Mouse (Mus musculus) kidney, postnatal 0 days (tissue): ENCODE results near the gene Zan. TPM values are rescaled to one million over a fixed set of nuclear protein-coding genes. Genes with fewer than 3 reads are reported as not detected.
A peak's percentile ranks its signal among the peaks of the same experiment; 100 is the strongest.

Experiments
- ATAC-seq: fragments of 200-750 bp; cut with Nextera tagmentation; replicated peaks from 2 replicates; pipeline ENCODE4 v1.8.0; 2017; ENCODE audit warnings: low read depth, moderate number of reproducible peaks, moderate TSS enrichment, moderate library complexity; ENCODE audit not compliant: low FRiP score
- DNase-seq: peaks from one replicate; pipeline ENCODE4 v3.0.0-alpha.2; 2016; ENCODE audit warnings: low spot score
- H3K27ac ChIP-seq: fragments of 300-500 bp; sonication (generic); 2 replicates; pipeline ENCODE4 v1.5.1; 2014; ENCODE audit warnings: mild to moderate bottlenecking
- H3K27me3 ChIP-seq: fragments of 300-500 bp; sonication (generic); 2 replicates; pipeline ENCODE4 v1.6.1; 2014; ENCODE audit warnings: low read length, mixed read lengths; ENCODE audit not compliant: insufficient read depth
- H3K36me3 ChIP-seq: fragments of 300-500 bp; sonication (generic); 2 replicates; pipeline ENCODE4 v1.6.1; 2014; ENCODE audit warnings: low read length, mixed read lengths; ENCODE audit not compliant: insufficient read depth
- H3K4me1 ChIP-seq: fragments of 300-500 bp; sonication (generic); replicated peaks from 2 replicates; pipeline ENCODE4 v1.6.1; 2014; ENCODE audit warnings: antibody characterized with exemption, low read length, mixed read lengths; ENCODE audit not compliant: insufficient read depth
- H3K4me2 ChIP-seq: fragments of 300-500 bp; sonication (generic); 2 replicates; pipeline ENCODE4 v1.6.1; 2014; ENCODE audit warnings: mild to moderate bottlenecking, low read length, moderate library complexity, mixed read lengths
- H3K4me3 ChIP-seq: fragments of 300-500 bp; sonication (generic); replicated peaks from 2 replicates; pipeline ENCODE4 v1.5.1; 2014; ENCODE audit warnings: low read depth, low read length
- H3K9ac ChIP-seq: fragments of 300-500 bp; sonication (generic); 2 replicates; pipeline ENCODE4 v1.6.1; 2014; ENCODE audit warnings: low read depth, low read length
- H3K9me3 ChIP-seq: fragments of 300-500 bp; sonication (generic); replicated peaks from 2 replicates; pipeline ENCODE4 v1.6.1; 2016; ENCODE audit warnings: low read length, inconsistent platforms, mixed read lengths
- CTCF ChIP-seq: IDR thresholded peaks from 2 replicates; pipeline ENCODE4 v1.5.1; 2016; ENCODE audit warnings: antibody characterized with exemption, low read depth, mild to moderate bottlenecking, moderate library complexity
- WGBS: fragments of 180-500 bp; shearing (Covaris S2); extraction: QIAGEN DNeasy Blood & Tissue Kit; methylation state at CpG from one replicate; pipeline ENCODE4 v1.1.7; 2014; 5-methylcytosine and 5-hydroxymethylcytosine counted together
- polyA plus RNA-seq: library from polyadenylated mRNA; unstranded; fragments of >200 nt; fragmentation: Nextera tagmentation; extraction: Ambion mirVana; gene quantifications from 2 replicates; pipeline ENCODE4 v1.2.1, GENCODE M21; 2015

Zan gene
- polyA plus RNA-seq, 1 experiment from 2014 or later, result 0.16 TPM

GRCm38 (mm10) chr5:137502667-137503110 lies 25.8 kb upstream of the Zan start:
- Histone ChIP-seq H3K9me3 (no peaks in the 10 kb centered on the region), H3K27ac (peak overlapping the region; percentile 95), H3K36me3 (no peaks in the 10 kb centered on the region), H3K9ac (peak overlapping the region; percentile 49), H3K4me1 (peaks cover 10% of the 10 kb centered on the region; the same call in 1 of the 2 replicates), H3K27me3 (no peaks in the 10 kb centered on the region), H3K4me2 (peak overlapping the region; percentile 56), H3K4me3 (peak overlapping the region; percentile 51)
- peak; percentile 97 for DNase-seq
- TF ChIP-seq CTCF, result peak; percentile 94
- WGBS, result under 1% methylated on average over 30 of the region's 30 CpGs
- peak; percentile 88 for ATAC-seq

- 3% methylated on average over 63 of the region's 64 CpGs for WGBS
- peaks cover 10% of the 10 kb centered on the region; the same call in 1 of the 2 replicates for H3K4me1 ChIP-seq
- H3K4me3 ChIP-seq, result peak within 1 kb of the TSS; percentile 51
- peak; percentile 99 for DNase-seq
- TF ChIP-seq CTCF, result peak; percentile 85
- H3K9ac ChIP-seq, result peak within 1 kb of the TSS; percentile 76
- H3K27ac ChIP-seq, result peak within 1 kb of the TSS; percentile 95
- H3K27me3 ChIP-seq, result no peaks in the 10 kb centered on the region
- no peaks in the 10 kb centered on the region for H3K36me3 ChIP-seq
- H3K4me2 ChIP-seq, result peak within 1 kb of the TSS; percentile 56
- peak; percentile 94 for ATAC-seq
- H3K9me3 ChIP-seq, result no peaks in the 10 kb centered on the region
These were observed 25.1 kb upstream of the Zan start, which contains the start of gene Pop7 for GRCm38 (mm10) chr5:137501709-137502666. Gene Pop7 (minus strand): TSS chr5:137502518.

- peaks cover 10% of the 10 kb centered on the region; the same call in 1 of the 2 replicates for H3K4me1 ChIP-seq
- ATAC-seq, result no peak
- H3K27ac ChIP-seq, result no peak overlapping the region
- no peak overlapping the region for H3K9ac ChIP-seq
- H3K4me2 ChIP-seq, result no peak overlapping the region
- H3K4me3 ChIP-seq, result no peak overlapping the region
- TF ChIP-seq CTCF, result no peak
- no peaks in the 10 kb centered on the region for H3K27me3 ChIP-seq
- no peak for DNase-seq
- WGBS, result 88% methylated on average over 7 of the region's 7 CpGs
- H3K36me3 ChIP-seq, result no peaks in the 10 kb centered on the region
- H3K9me3 ChIP-seq, result no peaks in the 10 kb centered on the region
These were observed 23.3 kb upstream of the Zan start for GRCm38 (mm10) chr5:137500186-137500585.

GRCm38 (mm10) chr5:137493831-137494230 lies 17.0 kb upstream of the Zan start:
- ATAC-seq (no peak), DNase-seq (no peak)
- no peaks in the 10 kb centered on the region for H3K4me1 ChIP-seq
- H3K9ac ChIP-seq, result peak overlapping the region; percentile 8; the same call in 1 of the 2 replicates
- no peaks in the 10 kb centered on the region for H3K9me3 ChIP-seq
- H3K27ac ChIP-seq, result no peak overlapping the region
- H3K36me3 ChIP-seq, result no peaks in the 10 kb centered on the region
- H3K4me3 ChIP-seq, result no peak overlapping the region
- 38% methylated on average over 13 of the region's 13 CpGs for WGBS
- no peak overlapping the region for H3K4me2 ChIP-seq
- no peak for TF ChIP-seq CTCF
- H3K27me3 ChIP-seq, result no peaks in the 10 kb centered on the region

GRCm38 (mm10) chr5:137491559-137491958 lies 14.7 kb upstream of the Zan start:
- DNase-seq (peak; percentile 42), ATAC-seq (no peak)
- no peak for TF ChIP-seq CTCF

GRCm38 (mm10) chr5:137487616-137488015 lies 10.8 kb upstream of the Zan start:
- no peak overlapping the region for H3K27ac ChIP-seq
- ATAC-seq, result no peak
- H3K9me3 ChIP-seq, result no peaks in the 10 kb centered on the region
- WGBS, result 85% methylated on average over 7 of the region's 7 CpGs
- no peak for DNase-seq
- peak; percentile 25; the same call in 1 of the 2 replicates for TF ChIP-seq CTCF
- no peaks in the 10 kb centered on the region for H3K4me1 ChIP-seq
- no peaks in the 10 kb centered on the region for H3K36me3 ChIP-seq
- no peak overlapping the region for H3K4me2 ChIP-seq
- peaks cover 8% of the 10 kb centered on the region; the same call in 1 of the 2 replicates for H3K27me3 ChIP-seq
- H3K4me3 ChIP-seq, result no peak overlapping the region
- H3K9ac ChIP-seq, result no peak overlapping the region

More at GRCm38 (mm10) chr5:137491559-137491958, 14.7 kb upstream of the Zan start:
- no peak overlapping the region for H3K27ac ChIP-seq
- H3K4me1 ChIP-seq, result no peaks in the 10 kb centered on the region
- H3K4me2 ChIP-seq, result no peak overlapping the region
- H3K27me3 ChIP-seq, result no peaks in the 10 kb centered on the region
- no peaks in the 10 kb centered on the region for H3K36me3 ChIP-seq
- no peaks in the 10 kb centered on the region for H3K9me3 ChIP-seq
- 34% methylated on average over 4 of the region's 4 CpGs for WGBS
- H3K9ac ChIP-seq, result no peak overlapping the region
- H3K4me3 ChIP-seq, result no peak overlapping the region
